Mouse (Mus musculus) WW6 (cell line): ENCODE results near the gene Gpsm2.

Source experiments
- DNase-seq: peaks from one replicate; pipeline ENCODE4 v3.0.0-alpha.2; 2013; ENCODE audit warnings: low read depth, low spot score

The Gpsm2 gene

DNA sequence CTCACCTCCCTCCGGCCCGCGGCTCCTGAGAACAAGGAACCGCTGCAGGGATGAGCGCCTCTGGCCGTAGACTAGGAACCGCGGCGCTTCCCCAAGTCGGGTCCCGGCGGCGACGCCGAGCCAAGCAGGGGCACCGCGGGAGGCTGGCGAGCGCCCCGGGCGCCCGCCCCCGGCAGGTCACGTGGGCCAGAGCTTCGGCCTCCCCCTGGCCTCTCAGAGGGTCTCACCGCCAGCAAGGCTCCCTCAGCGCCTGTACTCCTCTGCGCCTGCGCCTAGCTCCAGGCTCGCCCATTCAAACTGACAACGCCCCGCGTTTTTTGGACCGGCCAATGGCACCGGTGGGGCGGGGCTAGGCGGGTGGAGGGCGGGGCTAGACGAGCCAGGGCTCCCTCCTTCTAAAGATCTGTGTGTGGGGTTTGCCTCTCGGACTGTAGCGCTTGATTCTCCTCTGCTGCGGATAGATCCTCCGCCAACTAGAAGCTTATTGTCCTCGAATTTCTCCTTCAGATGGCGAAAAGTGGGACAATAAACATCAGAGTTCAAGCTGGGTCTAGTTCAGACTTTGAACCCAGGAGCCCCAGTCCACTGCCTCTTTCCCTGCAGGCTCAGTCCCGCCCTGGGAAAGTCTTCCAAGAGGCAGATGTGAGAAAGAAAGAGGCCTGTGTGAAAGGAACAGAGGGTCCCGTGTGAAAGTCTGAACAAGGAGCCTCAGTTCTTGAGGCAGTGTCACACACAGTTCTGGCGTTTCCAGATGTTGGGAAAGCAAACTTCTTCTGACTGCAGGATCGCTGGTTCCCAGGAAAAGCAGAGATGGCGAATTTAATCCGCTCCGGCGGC, at the start of gene Gpsm2:
TSS of gene Gpsm2 (minus strand) at position 274 of the 837 bp plus-strand sequence.
- DNase-seq: peak; percentile 92

DNA sequence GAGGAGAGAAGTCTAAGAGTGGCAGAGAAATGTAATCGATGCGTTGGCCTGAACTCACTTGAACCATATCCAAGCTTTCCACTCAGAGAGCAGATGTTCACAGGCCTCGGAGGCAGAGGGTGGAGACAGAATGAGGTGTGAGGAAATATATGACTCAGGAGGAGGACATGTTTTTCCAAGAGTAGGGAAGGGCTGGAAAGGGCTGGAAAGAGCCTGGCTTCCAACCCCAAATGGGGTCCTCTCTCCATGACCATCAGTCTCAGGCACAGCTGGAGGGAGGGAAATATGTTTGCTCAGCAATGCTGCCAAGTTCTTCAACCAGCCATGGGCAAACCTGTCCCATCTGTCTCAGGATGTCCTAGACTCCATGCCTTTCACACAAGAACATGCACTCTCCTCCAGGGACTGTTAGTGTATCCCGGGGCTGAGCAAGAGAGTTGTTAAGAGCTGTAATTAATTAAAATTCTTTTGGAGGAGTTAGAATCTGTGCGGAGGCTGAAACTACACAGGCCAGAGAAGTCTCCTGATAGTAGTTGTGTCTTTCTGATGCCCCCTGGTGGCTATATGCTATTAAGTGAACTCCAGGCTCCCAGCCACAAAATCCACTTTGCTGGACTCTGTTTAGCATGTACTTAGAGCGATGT, 48.7 kb upstream of the Gpsm2 start:
- peak; percentile 14 for DNase-seq

DNA sequence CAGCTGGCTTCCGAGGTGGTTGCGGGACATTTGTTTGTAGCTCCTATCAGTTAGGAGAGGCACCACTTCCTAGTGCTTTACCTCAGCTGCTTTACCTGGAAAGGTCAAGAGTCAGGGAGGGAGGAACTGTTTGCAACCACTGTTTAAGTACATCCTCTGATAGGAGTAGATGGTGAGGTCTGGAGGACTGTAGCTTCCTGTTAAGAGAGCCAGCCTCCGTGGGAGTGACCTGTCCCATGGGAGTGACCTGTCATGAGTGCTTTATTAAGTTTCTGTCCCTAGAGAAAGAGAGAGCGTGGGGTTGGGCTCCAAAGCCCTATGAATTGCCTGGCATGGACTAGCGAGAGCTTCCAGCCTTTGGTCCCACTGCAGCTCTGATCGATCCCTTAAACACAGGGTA, 47.4 kb upstream of the Gpsm2 start:
- DNase-seq: no peak

DNA sequence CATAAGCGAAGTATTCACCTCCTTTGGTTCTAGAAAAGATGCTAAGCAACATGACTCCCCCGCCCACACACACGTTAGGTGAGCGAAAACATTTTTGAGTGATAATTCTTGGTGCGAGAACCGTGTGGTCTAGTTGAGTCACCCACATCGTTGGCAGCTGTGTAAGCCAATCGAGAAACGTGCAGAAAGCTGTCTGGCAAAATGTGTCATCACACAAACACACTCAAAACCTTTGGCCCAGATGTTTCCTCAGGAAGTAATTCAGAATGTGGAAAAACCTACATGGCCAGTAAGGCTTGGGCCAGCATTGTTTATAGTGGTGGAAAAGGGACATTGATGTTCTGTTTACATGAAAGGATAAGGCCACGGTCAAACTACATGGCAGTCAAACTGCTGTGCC, 45.3 kb upstream of the Gpsm2 start:
- DNase-seq: no peak

DNA sequence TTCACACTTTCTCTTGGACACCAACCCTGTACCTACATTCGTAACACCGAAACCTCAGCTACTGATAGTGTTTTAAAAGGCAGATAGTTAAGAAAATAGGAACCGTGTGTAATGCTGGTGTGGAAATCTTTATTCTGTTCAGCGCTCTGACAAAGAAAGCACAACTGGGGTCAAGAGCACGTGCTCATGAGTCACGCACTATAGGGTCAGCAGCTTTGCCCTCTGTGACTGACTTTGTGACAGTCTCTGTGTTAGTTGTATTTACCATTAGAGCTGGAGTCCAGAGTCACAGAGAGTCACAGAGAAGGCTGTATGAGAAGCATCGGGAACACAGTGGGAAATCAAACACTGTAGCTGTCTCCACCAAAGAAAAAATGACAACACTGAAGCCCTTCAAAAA, 44.8 kb upstream of the Gpsm2 start:
- DNase-seq: no peak

DNA sequence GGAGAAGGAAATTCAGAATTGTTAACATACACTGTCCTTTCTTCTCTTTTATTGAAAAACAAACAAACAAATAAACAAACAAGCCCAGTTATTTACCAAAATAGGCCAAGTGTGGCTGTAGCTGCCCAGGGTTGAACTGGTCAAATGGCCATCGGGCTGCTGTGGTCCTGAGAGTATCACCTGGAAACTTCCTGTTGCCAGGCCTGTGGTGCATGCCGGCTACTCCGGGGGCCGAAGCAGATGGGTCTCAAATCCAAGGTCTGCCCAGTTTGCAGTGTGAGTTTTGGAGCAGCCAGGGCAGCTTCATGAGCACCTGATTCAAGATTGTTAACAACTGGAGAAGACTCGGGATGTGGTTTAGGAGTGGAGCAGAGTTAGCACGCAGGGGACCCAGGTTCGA, 43.4 kb upstream of the Gpsm2 start:
- no peak for DNase-seq

DNA sequence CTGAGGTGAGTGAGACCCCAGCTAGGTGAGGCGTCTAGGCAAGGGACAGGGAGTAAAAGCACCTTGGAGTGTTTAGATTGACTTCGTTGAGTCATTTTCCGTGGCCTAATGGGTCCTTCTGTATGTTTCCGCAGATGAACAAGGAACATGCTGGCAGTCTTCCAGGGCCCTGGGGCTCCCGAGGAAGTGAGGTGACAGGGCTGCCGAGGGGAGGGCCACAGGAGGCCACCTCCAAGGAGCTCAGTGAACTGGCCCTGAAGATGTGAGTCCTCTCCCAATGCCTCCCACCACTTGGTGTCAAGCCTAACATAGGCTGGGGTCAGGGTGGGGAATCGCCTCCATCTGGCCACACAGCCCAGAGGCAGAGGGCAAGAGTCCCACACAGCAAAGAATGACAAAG, 42.9 kb upstream of the Gpsm2 start:
- DNase-seq: no peak

DNA sequence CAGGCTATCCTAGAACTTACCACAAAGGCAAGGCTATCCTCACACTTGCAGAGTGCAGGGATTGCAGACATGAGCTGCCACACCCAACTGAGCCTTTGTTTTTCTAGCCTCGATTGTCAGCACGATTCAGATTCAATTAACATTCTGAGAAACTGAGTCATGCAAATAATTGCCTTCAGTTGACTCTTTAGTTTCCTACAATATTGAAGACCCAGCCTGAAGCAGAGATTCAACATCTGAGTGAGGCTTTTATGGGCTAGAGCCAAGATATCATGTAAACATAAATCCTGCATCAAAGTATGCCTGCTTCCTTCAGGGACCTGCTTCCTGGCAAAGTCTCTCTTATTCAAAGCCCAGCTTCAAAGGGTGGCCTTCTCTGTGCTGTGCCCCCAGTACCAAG, 41.6 kb upstream of the Gpsm2 start:
- no peak for DNase-seq

DNA sequence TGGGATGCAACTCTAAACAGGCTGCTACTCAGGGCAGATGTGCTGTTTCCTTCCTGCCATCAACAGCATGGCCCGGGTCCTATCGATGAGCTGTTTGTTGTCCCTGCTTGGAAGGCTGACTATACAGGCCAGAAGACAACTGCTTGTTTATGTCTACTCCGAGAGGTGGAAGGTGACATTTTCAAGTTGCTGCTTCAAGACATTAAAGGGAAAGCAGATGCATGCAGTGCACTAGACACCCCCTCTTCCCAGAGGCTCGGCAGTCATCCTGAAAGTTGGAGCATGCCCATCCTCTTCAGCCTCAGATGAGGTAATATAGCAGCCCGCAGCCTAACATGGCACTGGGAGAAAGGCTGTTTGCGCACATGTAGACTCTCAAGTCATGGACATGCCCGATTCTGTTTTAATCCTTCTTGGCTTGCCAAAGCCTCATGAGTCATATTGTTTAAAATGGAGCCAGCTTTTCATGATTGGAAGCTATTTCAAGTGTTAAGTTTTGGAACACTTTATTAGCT, 40.5 kb upstream of the Gpsm2 start:
- DNase-seq: no peak

DNA sequence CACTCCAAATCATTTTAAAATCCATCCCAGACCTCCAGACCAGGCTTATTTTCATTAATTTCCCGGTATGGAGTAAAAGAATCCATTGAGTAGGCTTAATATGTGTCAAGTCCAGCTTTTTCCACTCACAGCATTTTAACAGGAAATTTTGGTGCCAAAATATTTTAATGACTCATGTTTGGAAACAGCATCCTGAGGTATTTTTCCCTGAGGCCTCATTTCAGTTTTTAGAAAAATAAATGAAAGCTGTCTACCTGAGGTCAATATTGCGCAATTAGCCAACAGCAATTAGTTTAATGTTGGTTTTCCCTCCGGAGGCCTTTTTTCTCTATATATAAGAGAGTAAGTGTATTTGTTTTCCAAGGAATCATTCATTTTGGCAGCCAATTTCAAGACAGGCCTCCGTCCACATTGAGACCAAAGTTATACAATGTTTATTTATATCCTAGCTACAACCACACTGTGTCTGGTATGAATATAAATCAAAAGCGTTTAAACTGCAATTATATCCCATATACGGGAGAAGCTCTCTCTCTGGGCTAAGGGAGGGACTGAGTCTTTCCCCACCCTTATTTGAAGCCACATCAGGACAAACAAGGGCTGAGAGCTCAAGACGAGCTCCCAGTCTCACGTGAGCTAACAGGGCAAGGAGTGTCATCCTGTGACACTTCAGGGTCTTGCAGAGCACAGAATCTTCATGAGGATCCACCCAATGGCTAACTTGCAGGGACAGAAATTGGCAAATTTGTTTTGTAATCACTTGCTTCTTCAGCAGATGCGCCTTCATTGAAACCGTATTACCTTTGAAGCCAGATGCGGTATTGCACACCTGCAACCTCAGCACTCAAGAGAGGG, 37.7 kb upstream of the Gpsm2 start:
- no peak for DNase-seq

DNA sequence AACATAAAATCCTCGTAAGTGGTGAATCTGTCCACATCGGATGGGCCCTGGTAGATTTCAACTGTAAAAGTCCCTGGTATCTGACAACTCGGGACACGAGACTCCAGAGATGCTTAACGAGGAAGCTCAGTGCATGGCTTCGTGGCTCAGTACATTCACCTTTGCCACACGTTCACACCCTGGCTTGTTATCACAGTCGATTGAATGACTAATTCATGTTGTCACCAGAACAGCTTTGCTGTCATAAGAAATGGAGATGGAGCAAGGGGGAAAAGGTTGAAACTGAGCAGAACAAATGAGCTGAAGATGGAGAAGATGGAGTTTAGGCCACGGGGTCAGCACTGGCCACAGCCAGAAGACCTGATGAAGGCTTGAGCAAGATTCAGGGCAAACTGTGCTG, 35.5 kb upstream of the Gpsm2 start:
- DNase-seq: no peak

DNA sequence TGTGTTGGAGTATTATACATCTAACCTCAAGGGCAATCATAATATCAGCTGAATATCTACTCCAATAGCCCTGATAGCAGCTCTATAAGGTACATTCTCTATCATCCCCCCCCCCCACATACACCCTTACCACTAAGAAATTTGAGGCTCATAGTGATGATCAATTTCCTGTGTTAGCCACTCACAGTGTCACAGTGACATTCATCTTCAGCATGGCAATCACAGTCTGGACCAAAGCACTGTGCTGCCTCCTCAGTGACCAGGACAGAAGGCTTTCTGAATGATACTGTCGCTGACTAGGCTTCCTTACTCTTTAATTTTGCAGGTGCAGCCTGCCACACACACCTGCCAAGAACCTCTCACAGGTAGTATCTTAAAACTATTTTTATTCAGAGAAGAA, 34.0 kb upstream of the Gpsm2 start:
- no peak for DNase-seq

DNA sequence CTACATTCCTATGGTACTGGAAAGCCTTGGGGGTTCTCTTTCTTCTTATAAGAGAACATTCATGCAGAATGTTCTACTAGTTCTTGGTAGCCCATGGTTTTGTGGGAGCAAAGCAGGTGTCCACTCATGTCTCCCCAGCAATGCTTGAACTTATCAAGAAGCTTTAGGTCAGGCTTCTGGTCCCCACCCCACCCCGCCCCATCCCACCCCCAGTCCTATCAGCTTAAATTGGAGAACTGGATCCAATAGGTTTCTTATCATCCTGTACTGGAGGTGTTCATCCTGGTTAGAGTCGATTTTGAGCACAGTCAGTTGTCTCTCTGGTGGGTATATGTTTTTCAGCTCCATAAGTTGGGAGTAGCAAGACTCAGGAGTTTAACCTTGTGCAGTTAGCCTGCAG, 33.4 kb upstream of the Gpsm2 start:
- no peak for DNase-seq

DNA sequence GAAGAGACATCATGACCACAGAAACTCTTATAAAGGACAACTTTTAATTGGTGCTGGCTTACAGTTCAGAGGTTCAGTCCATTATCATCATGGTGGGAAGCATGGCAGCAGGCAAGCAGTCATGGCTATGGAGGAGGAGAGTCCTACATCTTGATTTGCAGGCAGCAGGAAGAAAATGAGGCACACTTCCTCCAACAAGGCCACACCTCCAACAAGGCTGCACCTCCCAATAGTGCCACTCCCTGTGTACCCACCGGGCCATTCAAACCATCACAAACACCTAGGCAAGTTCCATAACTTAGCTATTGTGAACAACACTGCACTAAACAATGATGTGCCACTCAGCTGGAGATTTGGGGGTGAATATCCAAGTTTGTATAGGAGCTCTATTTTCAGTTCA, 32.4 kb upstream of the Gpsm2 start:
- no peak for DNase-seq

DNA sequence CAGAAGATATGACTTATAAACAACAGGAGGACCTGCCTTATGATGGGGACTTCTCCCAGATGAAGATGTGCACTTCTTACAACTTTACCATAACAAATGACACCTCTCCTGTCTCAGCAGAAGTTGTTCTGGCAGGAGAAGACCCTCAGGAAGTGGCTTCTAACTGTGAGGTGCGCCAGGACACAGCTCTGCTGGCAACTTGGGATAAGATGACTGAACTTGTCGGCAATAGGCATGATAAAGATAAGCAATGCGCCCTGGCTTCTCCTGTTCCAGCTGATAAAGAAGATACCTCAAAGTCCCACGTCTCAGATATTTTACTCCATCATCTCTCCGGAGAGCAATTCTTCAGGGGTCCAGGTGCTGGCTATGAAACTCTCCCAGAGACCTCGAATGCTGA, 29.6 kb upstream of the Gpsm2 start:
- no peak for DNase-seq

DNA sequence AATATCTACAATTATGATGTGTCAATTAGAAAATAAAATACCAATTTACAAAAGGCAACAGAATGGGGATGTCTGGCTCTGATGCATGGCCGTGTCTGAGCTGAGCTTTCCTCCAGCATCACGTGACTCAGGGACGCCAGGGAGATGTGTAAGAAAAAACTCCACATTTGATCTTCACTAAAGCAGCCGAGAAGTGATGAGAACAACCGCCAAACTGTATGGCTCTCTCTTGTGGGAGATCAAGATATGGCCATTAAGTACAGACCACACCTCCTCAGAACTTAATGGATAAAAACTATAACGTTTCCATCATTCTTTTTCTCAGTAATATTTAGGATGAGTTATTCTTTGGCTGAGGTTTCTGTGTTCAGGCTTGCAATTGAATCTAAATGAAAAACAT, 29.0 kb upstream of the Gpsm2 start:
- no peak for DNase-seq

DNA sequence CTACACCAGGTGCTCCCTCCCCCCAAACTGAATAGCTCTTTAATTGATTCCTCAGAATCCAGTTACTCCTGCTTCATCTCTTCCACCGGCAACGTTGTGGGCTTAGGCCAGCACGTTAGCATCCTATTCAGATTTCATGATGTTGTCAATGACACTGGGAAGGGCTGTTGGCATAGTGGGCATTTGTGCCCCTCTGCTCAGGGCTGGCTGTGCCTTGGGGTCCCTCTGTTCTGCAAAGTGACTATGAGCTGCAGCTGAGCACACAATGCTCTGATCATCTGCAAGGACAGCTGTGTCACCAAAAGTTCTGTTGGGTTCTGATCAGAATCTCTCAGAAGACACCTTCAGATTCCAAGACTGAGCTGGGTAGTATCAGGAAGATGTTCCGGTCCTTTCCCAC, 22.0 kb upstream of the Gpsm2 start:
- DNase-seq: no peak

DNA sequence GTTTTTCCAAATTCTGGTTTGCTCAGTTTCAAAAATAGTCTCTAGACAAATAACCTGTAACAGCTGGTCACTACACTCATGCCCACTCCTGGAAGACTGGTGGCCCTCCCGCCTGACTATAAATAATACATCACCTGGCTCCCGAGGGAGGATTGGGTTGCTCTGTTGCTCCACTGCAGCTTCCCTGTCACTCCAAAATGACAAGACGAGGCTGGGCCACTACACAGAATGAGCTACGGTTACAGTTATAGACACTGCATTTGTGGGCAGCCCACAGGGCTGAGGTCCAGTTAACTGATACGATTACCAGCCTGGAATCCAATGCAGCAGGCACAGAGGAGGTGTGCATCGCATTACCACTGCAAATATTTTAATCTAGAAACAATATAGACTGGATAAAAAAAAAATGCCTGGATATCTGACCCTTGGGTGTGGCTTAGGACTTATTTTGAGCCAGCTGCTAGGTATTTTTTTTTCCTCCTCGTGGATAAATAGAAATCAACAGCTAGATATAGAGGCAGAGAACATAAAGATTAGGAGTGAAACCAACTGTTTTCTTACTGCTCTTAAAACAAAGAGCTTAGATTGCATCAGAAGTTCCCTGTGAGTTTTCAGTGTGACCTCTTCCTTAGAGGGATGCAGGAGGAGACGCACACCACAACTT, 17.1 kb upstream of the Gpsm2 start, which contains the start of gene Aknad1:
TSS of gene Aknad1 (plus strand) at position 614 of the 664 bp plus-strand sequence.
- no peak for DNase-seq

DNA sequence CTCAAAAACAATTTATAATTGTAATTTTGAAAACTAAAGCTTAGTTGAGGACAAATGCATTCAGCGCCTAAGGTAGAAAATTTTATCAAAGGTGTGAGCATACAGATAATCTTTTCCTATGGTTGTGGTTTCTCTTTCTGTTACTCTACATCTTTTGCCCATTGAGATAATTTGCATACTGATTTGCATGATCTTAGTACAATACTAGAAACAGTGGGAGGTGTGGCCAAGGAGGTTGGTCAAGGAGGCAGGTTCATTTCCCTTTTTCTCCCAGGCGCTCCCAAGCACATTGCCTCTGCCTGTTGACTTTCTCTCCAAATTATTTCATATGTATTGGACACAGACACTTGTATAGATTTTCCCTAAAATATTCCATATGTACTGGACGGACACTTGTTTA, 15.7 kb upstream of the Gpsm2 start:
- DNase-seq: no peak

DNA sequence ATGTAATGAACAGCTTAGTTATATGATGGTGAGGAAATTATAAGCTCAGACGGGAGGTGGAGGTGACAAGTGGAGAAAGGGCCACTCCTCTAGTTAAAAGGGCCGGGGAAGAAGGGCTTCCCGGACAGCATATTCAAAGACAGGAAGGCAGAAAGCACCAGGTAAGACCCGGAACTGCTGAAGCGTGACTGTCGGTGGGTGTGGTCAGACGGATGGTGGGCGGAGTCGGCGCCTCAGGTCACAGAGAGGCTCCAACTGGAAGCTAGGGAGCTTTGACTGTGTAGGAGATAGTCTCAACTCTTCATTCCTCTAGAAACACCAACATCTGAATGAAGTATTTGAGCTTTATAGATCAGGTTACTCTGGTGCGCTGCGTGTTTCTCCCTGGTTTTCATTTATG, 8.2 kb upstream of the Gpsm2 start:
- no peak for DNase-seq

DNA sequence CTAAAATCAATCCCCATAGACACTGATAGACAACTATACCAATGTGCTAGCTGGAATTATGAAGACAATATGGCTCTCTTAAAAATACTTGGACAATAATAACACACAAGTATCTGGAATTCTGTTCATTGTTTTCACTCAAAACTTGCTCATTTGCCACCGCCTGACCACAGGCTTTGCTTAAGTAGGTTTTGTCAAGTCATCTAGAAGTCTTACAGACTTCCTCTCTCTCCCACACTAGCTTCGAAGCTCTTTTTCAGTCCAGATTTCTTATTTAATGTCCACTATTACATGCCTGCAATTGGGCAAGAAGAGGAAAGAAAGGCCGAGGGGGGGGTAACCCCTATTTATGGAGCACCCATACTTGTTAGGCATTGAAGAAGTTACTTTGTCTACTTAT, 5.7 kb upstream of the Gpsm2 start:
- no peak for DNase-seq

DNA sequence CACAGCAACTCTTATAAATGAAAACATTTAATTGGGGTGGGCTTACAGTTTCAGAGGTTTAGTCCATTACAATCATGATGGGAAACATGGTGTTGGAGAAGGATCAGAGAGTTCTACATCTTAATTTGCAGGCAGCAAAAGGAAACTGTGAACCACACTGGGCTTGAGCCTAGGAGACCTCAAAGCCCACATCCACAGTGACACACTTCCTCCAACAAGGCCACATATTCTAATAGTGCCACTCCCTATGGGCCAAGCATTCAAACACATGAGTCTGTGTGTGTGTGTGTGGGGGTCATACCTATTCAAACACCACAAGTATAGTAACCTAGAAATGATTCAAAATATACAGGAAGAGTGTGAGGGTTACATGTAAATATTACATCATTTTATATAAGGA, 5.2 kb upstream of the Gpsm2 start:
- DNase-seq: no peak
